Mouse (Mus musculus) heart, postnatal 0 days (tissue): ENCODE results near the gene Apc2.

Experiments used
- CTCF ChIP-seq: IDR thresholded peaks from 2 replicates; pipeline ENCODE4 v1.5.1; 2016; ENCODE audit warnings: antibody characterized with exemption, control low read depth, low read depth
- EP300 ChIP-seq: IDR thresholded peaks from 2 replicates; pipeline ENCODE4 v1.6.1; 2016; ENCODE audit warnings: antibody characterized with exemption, low read depth

DNA sequence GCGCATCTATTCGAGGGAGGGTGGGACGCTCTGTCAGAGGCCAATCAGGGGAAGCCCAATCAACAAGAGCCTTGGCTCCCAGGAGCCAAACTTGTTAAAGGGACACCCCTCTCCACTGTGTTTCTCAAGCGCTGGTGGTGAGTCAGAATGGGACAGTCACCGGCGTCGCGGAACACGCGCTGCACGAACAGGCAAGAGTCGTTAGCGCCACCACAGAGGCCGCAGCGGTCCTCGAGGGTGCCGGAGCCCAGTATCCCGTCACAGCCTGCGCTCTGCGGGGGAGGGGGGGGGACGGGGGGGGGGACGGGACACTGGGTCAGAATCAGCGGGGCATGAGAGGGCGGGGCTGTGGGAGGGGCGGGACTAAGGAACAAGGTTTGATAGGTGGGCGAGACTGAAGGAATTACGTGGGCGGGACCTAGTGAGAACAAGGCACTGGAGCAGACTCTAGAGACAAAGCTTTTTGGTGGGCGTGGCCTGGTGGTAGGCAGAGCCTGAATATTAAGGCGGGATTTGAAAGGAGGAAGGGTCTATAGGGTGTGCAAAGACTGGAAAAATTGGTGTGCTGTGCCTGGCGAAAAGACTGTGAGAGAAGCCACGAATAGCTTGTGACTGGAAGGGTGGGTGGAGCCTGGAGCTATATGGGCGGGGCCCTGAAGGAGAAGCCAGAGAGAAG, 47.1 kb downstream of the Apc2 start:
- TF ChIP-seq CTCF, result no peak
- TF ChIP-seq EP300, result no peak
